ENCODE assay signal across 36 mouse cellular contexts in the genomic region with DNA sequence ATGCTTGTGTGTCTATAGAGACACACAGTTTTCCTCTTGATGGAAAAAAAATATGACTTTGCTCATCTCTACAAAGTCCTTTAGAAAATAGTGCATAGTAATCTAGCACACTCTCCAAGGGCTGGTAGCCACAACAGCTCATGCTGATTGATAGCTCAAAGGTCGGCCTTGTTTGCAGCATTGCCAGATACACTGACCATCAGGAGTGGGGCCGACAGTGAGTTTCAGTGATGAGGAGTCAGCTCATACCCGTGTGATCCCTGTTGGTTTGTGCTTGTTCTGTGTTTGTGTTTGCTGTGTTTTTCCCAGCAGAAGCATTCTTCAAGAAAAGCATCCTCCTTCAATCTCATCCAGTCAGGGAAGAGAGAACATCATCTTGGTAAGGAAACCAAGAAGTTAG.
"Had no signal": no experiment of that assay in that cellular context is flagged by ENCODE, and none has a peak within 500 bp of the region (broad histone marks: within the 10 kb centered on the region; RNA-seq: fewer than 3 reads in every experiment).

No protein-coding gene starts in this region.

- H3K27ac ChIP-seq: heart, adult 2 months; heart, embryonic 10.5 days; heart, embryonic 13.5 days; heart, embryonic 15.5 days; hindbrain, embryonic 10.5 days; hindbrain, embryonic 12.5 days; hindbrain, embryonic 13.5 days; hindbrain, embryonic 14.5 days; hindbrain, embryonic 15.5 days; hindbrain, postnatal 0 days; intestine, embryonic 15.5 days; kidney, embryonic 15.5 days; kidney, postnatal 0 days; layer of hippocampus, adult 2 months had no signal

- H3K9me3 ChIP-seq: heart, embryonic 10.5 days; heart, embryonic 12.5 days; heart, embryonic 13.5 days; heart, embryonic 15.5 days; hindbrain, embryonic 10.5 days; hindbrain, embryonic 12.5 days; hindbrain, embryonic 13.5 days; hindbrain, embryonic 15.5 days; intestine, embryonic 15.5 days; kidney, embryonic 15.5 days had no signal

- H3K9ac ChIP-seq: heart, embryonic 12.5 days; heart, embryonic 13.5 days; heart, embryonic 15.5 days; hindbrain, embryonic 12.5 days; hindbrain, embryonic 13.5 days; hindbrain, embryonic 14.5 days; hindbrain, embryonic 15.5 days; intestine, embryonic 15.5 days; kidney, embryonic 15.5 days had no signal

- H3K4me3 ChIP-seq: heart, adult 2 months; heart, embryonic 10.5 days; heart, embryonic 12.5 days; heart, embryonic 13.5 days; heart, embryonic 15.5 days; hindbrain, embryonic 10.5 days; hindbrain, embryonic 12.5 days; hindbrain, embryonic 13.5 days; hindbrain, embryonic 15.5 days; intestine, embryonic 15.5 days; kidney, embryonic 15.5 days; layer of hippocampus, adult 2 months had no signal

- H3K4me1 ChIP-seq: heart, embryonic 10.5 days; heart, embryonic 12.5 days; heart, embryonic 15.5 days; hindbrain, embryonic 10.5 days; hindbrain, embryonic 12.5 days; intestine, embryonic 15.5 days; kidney, embryonic 15.5 days had no signal

- H3K36me3 ChIP-seq: heart, embryonic 10.5 days; heart, embryonic 12.5 days; heart, embryonic 13.5 days; heart, embryonic 15.5 days; hindbrain, embryonic 10.5 days; hindbrain, embryonic 12.5 days; hindbrain, embryonic 13.5 days; hindbrain, embryonic 15.5 days; intestine, embryonic 15.5 days; kidney, embryonic 15.5 days had no signal

- DNase-seq: heart, adult 18-20 months; heart, adult 2 months; heart, postnatal 10 days; heart, postnatal 14 days; heart, postnatal 36 days; heart, postnatal 4 days; kidney, adult 11 months; kidney, adult 18-20 months; kidney, adult 2 months; kidney, adult 8-10 months; kidney, adult 9 months; kidney, postnatal 10 days; kidney, postnatal 14 days; kidney, postnatal 25 days; kidney, postnatal 36 days; kidney, postnatal 4 days; layer of hippocampus, adult 9-11 months had no signal

- ATAC-seq: hindbrain, embryonic 16.5 days; hindbrain, postnatal 0 days; inflammation-experienced regulatory T-cells, adult 6 months; intestine, embryonic 15.5 days; intestine, embryonic 16.5 days; intestine, postnatal 0 days had no signal

- H3K4me2 ChIP-seq: heart, embryonic 11.5 days; heart, embryonic 12.5 days; heart, embryonic 13.5 days; heart, embryonic 15.5 days; hindbrain, embryonic 12.5 days; hindbrain, embryonic 13.5 days; hindbrain, embryonic 14.5 days; hindbrain, embryonic 15.5 days; intestine, embryonic 15.5 days; kidney, embryonic 15.5 days had no signal

- H3K27me3 ChIP-seq: heart, embryonic 12.5 days; heart, embryonic 13.5 days; heart, embryonic 15.5 days; hindbrain, embryonic 12.5 days; hindbrain, embryonic 13.5 days; hindbrain, embryonic 15.5 days; intestine, embryonic 15.5 days; kidney, embryonic 15.5 days had no signal
